Mouse (Mus musculus) hematopoietic stem cell, adult 5-6 weeks (primary cell): ENCODE results near the gene Ano1. TPM values are rescaled to one million over a fixed set of nuclear protein-coding genes. Genes with fewer than 3 reads are reported as not detected.
A peak's percentile ranks its signal among the peaks of the same experiment; 100 is the strongest.

Experiments used
- ATAC-seq, 2 experiments: fragments of 125-278 bp in 1 of 2; replicated peaks in 1 of 2; 2 replicates each; pipeline ENCODE4 v1.8.0; 2016 to 2017; ENCODE audit warnings: inconsistent platforms in 2 of 2, mild to moderate bottlenecking in 2 of 2, moderate number of reproducible peaks in 2 of 2, low read depth in 1 of 2, moderate TSS enrichment in 1 of 2; ENCODE audit not compliant: low FRiP score in 2 of 2, poor library complexity in 2 of 2, severe bottlenecking in 2 of 2, insufficient read depth in 1 of 2, low TSS enrichment in 1 of 2
- total RNA-seq: library from RNA; stranded (forward); fragments of 172-1452, 232-1000 nt; gene quantifications from 2 replicates; pipeline ENCODE4 v1.2.3, GENCODE M21; 2017

Ano1 gene
- total RNA-seq, 1 experiment from 2014 or later, result 0.50 TPM

GRCm38 (mm10) chr7:144582284-144582980, 169.3 kb downstream of the Ano1 start, which contains the start of gene Fadd:
Gene Fadd (minus strand): TSS chr7:144582463.
- peak; percentile 63 to 80 for ATAC-seq

GRCm38 (mm10) chr7:144581559-144582283, 170.1 kb downstream of the Ano1 start:
- ATAC-seq, result peak; percentile 64 to 77

- no peak for ATAC-seq
These were observed 173.9 kb downstream of the Ano1 start for GRCm38 (mm10) chr7:144577876-144578275.

- no peak for ATAC-seq
These were observed 179.5 kb downstream of the Ano1 start for GRCm38 (mm10) chr7:144572234-144572633.

- ATAC-seq, result no peak
These were observed 180.2 kb downstream of the Ano1 start for GRCm38 (mm10) chr7:144571598-144571997.

- no peak for ATAC-seq
These were observed 182.3 kb downstream of the Ano1 start for GRCm38 (mm10) chr7:144569428-144569827.

GRCm38 (mm10) chr7:144568091-144568490, 183.7 kb downstream of the Ano1 start:
- ATAC-seq, result peak; percentile 20 to 21; a peak in 1 of 4 replicates

- ATAC-seq, result no peak
These were observed 184.7 kb downstream of the Ano1 start for GRCm38 (mm10) chr7:144566921-144567682.

GRCm38 (mm10) chr7:144563456-144564155, 188.2 kb downstream of the Ano1 start:
- ATAC-seq, result no peak

- ATAC-seq, result no peak
These were observed 189.8 kb downstream of the Ano1 start for GRCm38 (mm10) chr7:144562016-144562415.

- no peak; a peak in 1 of 4 replicates for ATAC-seq
These were observed 191.2 kb downstream of the Ano1 start for GRCm38 (mm10) chr7:144560594-144560993.

GRCm38 (mm10) chr7:144558552-144558951, 193.2 kb downstream of the Ano1 start:
- no peak for ATAC-seq

GRCm38 (mm10) chr7:144554123-144554472, 197.7 kb downstream of the Ano1 start:
- ATAC-seq, result 0 out of 4 replicates have a peak, but pooled peaks of 1 of the 2 experiments have one; percentile 9

- ATAC-seq, result peak; percentile 94 to 96
These were observed 198.3 kb downstream of the Ano1 start, which contains the start of gene Ppfia1 for GRCm38 (mm10) chr7:144553237-144554122. Gene Ppfia1 (minus strand): TSS chr7:144553729.

- no peak for ATAC-seq
These were observed 199.5 kb downstream of the Ano1 start for GRCm38 (mm10) chr7:144552274-144552673.

GRCm38 (mm10) chr7:144550811-144551210, 201.0 kb downstream of the Ano1 start:
- ATAC-seq, result no peak
